Mouse (Mus musculus): Measurements from ENCODE around the gene Grip1. TPM values are rescaled to one million over a fixed set of nuclear protein-coding genes. Genes with fewer than 3 reads are reported as not detected.
A peak's percentile ranks its signal among the peaks of the same experiment; 100 is the strongest.

The Grip1 gene
- polyA plus RNA-seq, 1 experiment from 2014 or later = 4.7 TPM

DNA sequence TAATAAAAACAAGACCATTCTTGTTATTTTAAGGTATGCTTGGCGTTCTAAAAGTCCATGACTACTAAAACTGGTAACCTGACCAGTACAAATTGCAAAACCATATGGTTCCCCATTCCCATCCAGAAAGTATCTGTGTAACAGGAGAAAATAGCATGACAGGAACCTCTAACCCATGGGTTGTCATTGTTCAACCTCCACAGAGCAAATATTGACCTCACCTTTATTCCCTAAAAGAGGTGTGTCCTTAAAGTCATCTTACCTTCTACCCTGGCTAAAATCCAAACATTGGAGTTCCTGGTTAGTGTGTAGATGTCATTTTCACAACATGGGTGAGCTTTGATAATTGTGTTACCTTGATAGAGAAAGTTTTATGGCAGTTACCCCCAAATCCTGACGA is 475.3 kb downstream of the Grip1 start:
- Histone ChIP-seq H3K9ac (no peak overlapping the region), H3K27me3 (no peaks in the 10 kb centered on the region), H3K4me3 (no peak overlapping the region), H3K27ac (no peak overlapping the region), H3K4me2 (no peak overlapping the region), H3K9me3 (no peaks in the 10 kb centered on the region), H3K4me1 (no peaks in the 10 kb centered on the region), H3K36me3 (no peaks in the 10 kb centered on the region)
- no peak for ATAC-seq (ENCODE audit: insufficient number of reproducible peaks, insufficient read depth, low FRiP score, low TSS enrichment, low read depth)
- 79% methylated on average over 2 of the region's 2 CpGs for WGBS

DNA sequence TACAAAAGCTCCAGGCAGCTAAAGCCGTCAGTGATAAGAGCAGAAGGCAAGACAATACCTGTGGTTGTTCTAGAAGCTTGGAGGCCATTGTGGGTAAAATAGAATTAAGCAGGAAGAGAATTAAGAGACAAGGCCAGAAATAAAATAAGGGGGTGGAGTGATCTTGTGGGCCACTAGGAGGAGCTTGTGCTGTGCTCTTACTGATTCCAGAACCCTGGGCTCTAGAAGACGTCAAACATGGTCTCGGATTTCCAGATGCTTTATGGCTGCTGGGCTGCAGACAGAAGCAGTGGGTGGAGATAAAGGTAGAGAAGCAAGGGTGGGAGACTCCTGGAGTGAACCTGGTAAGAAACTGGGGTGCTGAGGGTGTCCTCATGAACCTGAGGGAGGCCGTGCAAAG is 479.2 kb downstream of the Grip1 start:
- H3K4me3 ChIP-seq = no peak overlapping the region
- no peaks in the 10 kb centered on the region for H3K4me1 ChIP-seq
- WGBS = 62% methylated on average over 4 of the region's 4 CpGs

DNA sequence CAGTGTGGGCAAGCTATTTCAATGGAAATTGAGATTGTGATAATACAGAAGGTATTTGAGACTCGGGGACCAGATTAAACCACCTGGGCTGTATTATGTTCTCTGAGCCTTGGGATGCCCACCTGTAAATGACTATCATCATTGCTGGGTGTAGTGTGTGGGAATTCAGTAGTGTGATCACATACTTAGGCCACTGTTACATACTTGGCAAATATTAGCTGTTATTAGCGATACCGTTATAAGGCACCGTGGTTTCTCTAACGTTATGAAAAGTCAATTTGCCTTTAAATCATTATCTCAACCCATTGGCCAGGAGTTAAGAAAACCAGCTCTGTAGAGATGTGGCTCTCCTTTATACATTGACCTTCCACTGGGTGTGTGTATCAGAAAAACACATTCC is 479.7 kb downstream of the Grip1 start:
- Histone ChIP-seq H3K4me3 (no peak overlapping the region), H3K9me3 (no peaks in the 10 kb centered on the region), H3K9ac (no peak overlapping the region), H3K27me3 (no peaks in the 10 kb centered on the region), H3K4me2 (no peak overlapping the region), H3K36me3 (no peaks in the 10 kb centered on the region), H3K4me1 (no peaks in the 10 kb centered on the region), H3K27ac (no peak overlapping the region)
- ATAC-seq (ENCODE audit: insufficient number of reproducible peaks, insufficient read depth, low FRiP score, low TSS enrichment, low read depth) = no peak
- WGBS = 95% methylated on average over 5 of the region's 5 CpGs

More for the DNA sequence above, 479.2 kb downstream of the Grip1 start:
- no peak for ATAC-seq (ENCODE audit: insufficient number of reproducible peaks, insufficient read depth, low FRiP score, low TSS enrichment, low read depth)
- Histone ChIP-seq H3K27ac (no peak overlapping the region; the same call in 1 of the 2 replicates), H3K4me2 (no peak overlapping the region), H3K9me3 (no peaks in the 10 kb centered on the region), H3K9ac (no peak overlapping the region), H3K27me3 (no peaks in the 10 kb centered on the region), H3K36me3 (no peaks in the 10 kb centered on the region)

DNA sequence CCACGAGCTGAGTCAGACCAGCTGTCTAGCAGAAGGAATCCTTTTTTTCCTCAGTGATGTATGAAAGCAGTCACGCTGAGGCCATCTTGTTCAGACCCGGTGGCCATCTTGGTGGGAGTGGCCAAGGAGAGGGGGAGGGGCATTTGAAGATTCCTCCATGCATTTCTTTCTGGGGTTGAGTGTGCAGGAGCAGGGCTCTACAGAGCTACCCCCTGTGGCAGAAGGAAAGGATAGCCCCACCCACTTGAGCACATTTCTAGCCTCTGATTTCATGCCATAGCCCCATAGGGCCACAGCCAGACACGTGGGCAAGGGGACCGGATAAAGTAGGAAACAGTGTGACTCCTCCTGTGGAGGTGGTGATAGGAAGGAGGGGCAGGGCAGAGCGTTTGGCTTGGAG is 481.6 kb downstream of the Grip1 start:
- H3K9ac ChIP-seq = no peak overlapping the region
- WGBS = 83% methylated on average over 6 of the region's 6 CpGs
- no peak overlapping the region for H3K27ac ChIP-seq
- H3K4me2 ChIP-seq = no peak overlapping the region
- H3K4me3 ChIP-seq = no peak overlapping the region
- H3K27me3 ChIP-seq = no peaks in the 10 kb centered on the region
- no peaks in the 10 kb centered on the region for H3K9me3 ChIP-seq
- no peaks in the 10 kb centered on the region for H3K36me3 ChIP-seq
- H3K4me1 ChIP-seq = no peaks in the 10 kb centered on the region
- no peak for ATAC-seq (ENCODE audit: insufficient number of reproducible peaks, insufficient read depth, low FRiP score, low TSS enrichment, low read depth)

DNA sequence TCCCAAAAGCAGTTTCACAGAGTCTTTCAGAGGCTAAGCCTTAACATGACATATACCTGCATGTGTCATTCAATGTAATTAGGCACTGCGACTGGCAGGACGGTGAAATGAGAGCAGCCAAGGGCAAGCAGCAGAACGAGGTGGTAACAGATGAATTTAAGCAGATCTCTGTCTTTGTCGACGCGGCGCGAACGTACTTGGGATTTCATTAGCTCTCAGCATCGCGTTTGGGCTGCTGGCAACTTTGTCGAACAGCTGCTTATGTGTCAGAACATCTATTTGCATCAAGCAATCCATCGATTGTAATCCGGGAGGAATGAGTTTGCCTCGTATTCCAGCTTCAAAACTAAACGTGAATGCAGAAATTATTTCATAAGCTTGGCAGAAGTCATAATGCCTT is 483.9 kb downstream of the Grip1 start:
- no peaks in the 10 kb centered on the region for H3K36me3 ChIP-seq
- WGBS = 89% methylated on average over 16 of the region's 16 CpGs
- no peak overlapping the region for H3K27ac ChIP-seq
- H3K4me3 ChIP-seq = no peak overlapping the region
- H3K27me3 ChIP-seq = no peaks in the 10 kb centered on the region
- no peak for ATAC-seq (ENCODE audit: insufficient number of reproducible peaks, insufficient read depth, low FRiP score, low TSS enrichment, low read depth)
- no peaks in the 10 kb centered on the region for H3K4me1 ChIP-seq
- H3K4me2 ChIP-seq = no peak overlapping the region
- no peak overlapping the region for H3K9ac ChIP-seq
- no peaks in the 10 kb centered on the region for H3K9me3 ChIP-seq

DNA sequence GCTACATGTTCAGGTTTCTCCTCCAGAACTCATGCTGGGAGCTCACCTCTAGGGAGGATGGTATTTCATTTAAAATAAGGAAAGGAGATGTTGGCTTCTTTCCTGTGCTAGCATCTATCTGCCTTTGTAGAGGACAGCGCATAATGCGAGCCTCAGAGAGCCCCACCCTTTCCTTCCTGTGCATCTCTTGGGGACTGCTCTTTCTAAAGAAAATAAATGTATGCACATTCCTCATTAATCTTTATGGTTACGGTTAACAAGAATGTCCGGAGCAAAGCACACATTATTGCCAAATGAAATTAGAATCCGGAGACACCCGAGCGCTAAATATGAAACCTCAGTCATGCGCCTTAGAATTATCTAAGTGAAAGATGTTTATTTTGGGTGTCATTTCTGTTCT is 490.3 kb downstream of the Grip1 start:
- no peaks in the 10 kb centered on the region for H3K36me3 ChIP-seq
- H3K4me3 ChIP-seq = no peak overlapping the region
- H3K27ac ChIP-seq = no peak overlapping the region; the same call in 1 of the 2 replicates
- no peaks in the 10 kb centered on the region for H3K27me3 ChIP-seq
- no peak overlapping the region for H3K4me2 ChIP-seq
- no peak overlapping the region for H3K9ac ChIP-seq
- WGBS = 70% methylated on average over 8 of the region's 8 CpGs
- H3K4me1 ChIP-seq = peaks cover 12% of the 10 kb centered on the region
- no peaks in the 10 kb centered on the region for H3K9me3 ChIP-seq
- ATAC-seq (ENCODE audit: insufficient number of reproducible peaks, insufficient read depth, low FRiP score, low TSS enrichment, low read depth) = no peak

DNA sequence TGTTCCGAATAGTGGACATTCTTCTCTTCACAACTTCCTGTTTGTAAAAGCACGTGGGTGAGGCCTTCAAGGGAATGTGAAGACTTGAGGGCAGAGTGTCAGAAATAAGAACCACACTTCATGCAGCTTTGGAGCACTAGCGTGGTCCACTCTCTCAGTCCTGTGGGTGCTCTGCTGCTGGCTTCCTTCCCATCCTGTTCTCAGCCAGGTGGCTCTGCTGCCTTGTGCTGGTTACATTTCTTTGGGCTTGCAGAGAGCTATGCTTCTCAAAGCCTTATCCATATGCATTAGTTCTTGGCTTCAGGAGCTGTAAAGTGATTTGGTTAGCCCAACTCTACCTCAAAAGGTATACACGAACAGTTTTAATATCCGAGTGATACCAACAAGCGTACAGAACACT is 497.8 kb downstream of the Grip1 start:
- Histone ChIP-seq H3K9ac (no peak overlapping the region), H3K27me3 (no peaks in the 10 kb centered on the region), H3K4me1 (0 out of 2 replicates have a peak, but pooled peaks cover 4% of the 10 kb centered on the region), H3K36me3 (no peaks in the 10 kb centered on the region), H3K4me3 (no peak overlapping the region), H3K4me2 (no peak overlapping the region), H3K9me3 (no peaks in the 10 kb centered on the region), H3K27ac (no peak overlapping the region)
- ATAC-seq (ENCODE audit: insufficient number of reproducible peaks, insufficient read depth, low FRiP score, low TSS enrichment, low read depth) = no peak
- 77% methylated on average over 6 of the region's 6 CpGs for WGBS

DNA sequence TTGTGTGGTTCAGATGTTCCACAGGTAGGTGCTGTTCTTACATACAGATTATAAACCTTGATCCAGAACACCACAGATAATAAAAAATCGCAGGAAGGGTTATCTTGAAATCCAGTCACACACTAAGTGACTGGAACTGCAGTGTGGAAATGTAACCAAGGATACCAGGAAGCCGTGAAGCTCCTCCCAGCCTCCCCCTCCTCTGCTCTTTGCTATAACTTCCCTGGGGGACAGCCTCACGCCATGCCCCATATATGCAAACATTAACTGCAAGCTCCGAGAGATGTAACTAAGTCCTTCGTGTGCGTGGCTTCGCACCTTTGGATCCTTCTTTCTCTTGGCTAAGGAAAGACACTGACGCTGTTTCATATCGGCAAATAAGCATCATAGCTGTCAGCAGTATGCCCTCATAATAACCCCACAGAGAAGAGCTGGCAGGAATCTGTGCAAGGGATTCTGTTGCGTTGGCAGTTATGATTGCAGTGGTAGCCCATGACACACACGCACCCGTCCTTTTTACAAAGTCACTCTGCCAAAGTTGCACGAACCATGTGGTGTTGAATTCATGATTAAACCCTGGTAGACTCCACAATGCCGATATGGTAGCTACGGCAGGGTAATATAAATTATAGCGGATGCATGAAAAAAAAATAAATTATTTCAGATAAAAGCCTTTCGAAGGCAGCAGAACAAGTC is 503.8 kb downstream of the Grip1 start:
- no peaks in the 10 kb centered on the region for H3K4me1 ChIP-seq
- H3K4me2 ChIP-seq = no peak overlapping the region
- no peak for ATAC-seq (ENCODE audit: insufficient number of reproducible peaks, insufficient read depth, low FRiP score, low TSS enrichment, low read depth)
- H3K4me3 ChIP-seq = no peak overlapping the region
- no peaks in the 10 kb centered on the region for H3K27me3 ChIP-seq
- no peaks in the 10 kb centered on the region for H3K9me3 ChIP-seq
- H3K36me3 ChIP-seq = no peaks in the 10 kb centered on the region
- WGBS = 87% methylated on average over 17 of the region's 17 CpGs
- no peak overlapping the region for H3K9ac ChIP-seq
- H3K27ac ChIP-seq = no peak overlapping the region

DNA sequence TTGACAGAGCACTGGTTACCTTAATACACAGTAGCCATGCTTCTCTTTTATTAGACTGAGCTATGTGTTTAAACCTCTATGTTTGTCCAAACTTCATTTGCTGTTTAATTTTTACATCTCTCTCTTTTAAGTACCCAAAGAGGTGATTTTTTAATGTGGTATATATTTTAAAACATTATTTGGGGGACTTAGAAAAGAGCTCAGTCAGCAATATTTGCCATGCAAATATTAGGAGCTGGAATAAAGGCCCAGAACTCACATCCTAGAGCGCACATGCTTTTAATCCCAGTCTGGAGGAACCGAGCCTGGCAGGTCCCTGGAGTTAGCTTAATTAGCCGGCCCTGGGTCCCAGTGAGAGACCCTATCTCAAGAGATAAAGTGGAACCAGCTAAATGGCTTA is 507.3 kb downstream of the Grip1 start:
- no peaks in the 10 kb centered on the region for H3K9me3 ChIP-seq
- no peak overlapping the region for H3K27ac ChIP-seq
- no peak overlapping the region for H3K4me3 ChIP-seq
- H3K4me1 ChIP-seq = peaks cover 7% of the 10 kb centered on the region; the same call in 1 of the 2 replicates
- H3K9ac ChIP-seq = no peak overlapping the region
- no peak for ATAC-seq (ENCODE audit: insufficient number of reproducible peaks, insufficient read depth, low FRiP score, low TSS enrichment, low read depth)
- no peaks in the 10 kb centered on the region for H3K36me3 ChIP-seq
- no peak overlapping the region for H3K4me2 ChIP-seq
- H3K27me3 ChIP-seq = no peaks in the 10 kb centered on the region
- WGBS = 57% methylated on average over 3 of the region's 3 CpGs

DNA sequence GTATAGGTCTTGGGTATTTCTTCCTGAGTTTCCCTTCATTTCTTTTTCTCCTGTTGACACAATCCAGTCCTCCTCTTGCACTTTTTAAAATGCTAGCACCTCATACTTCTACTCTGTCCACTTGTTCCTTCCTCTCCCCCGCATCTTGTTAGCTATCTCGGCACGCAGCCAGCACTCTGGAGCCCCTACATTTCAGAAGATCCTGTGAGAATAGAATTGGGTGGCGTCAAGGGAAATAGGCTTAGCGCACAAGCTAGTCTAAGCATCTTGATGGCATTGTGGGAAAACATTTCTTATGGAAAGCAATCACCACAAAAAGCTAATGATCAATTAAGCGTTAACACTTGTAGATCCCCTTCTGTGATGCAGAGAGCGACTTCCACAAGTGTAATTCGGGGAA is 512.7 kb downstream of the Grip1 start:
- Histone ChIP-seq H3K9ac (no peak overlapping the region), H3K4me1 (peaks cover 15% of the 10 kb centered on the region), H3K36me3 (no peaks in the 10 kb centered on the region), H3K4me3 (no peak overlapping the region), H3K9me3 (no peaks in the 10 kb centered on the region), H3K27ac (no peak overlapping the region), H3K27me3 (no peaks in the 10 kb centered on the region), H3K4me2 (no peak overlapping the region)
- ATAC-seq (ENCODE audit: insufficient number of reproducible peaks, insufficient read depth, low FRiP score, low TSS enrichment, low read depth) = no peak
- 84% methylated on average over 8 of the region's 8 CpGs for WGBS

DNA sequence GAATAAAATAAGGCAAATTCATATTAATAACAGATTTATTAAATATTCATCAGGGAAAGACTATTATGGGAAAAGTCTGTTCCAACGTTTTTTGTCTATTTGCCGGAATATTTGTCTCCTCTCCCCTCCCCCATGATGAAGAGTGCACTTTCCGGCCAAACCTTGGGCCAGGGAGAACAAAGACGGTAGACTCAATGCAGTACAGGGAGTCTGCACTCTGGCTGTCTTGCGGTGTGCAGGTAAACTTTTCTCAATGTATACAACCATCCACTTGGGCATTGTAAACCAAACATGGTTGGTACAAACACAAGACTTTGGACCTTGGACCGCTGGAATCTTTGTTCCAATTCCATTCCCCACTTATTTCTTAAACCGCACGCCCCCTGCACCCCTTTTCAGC is 525.8 kb downstream of the Grip1 start:
- H3K4me2 ChIP-seq = peak overlapping the region; percentile 40
- no peak overlapping the region for H3K9ac ChIP-seq
- no peak overlapping the region for H3K4me3 ChIP-seq
- WGBS = 38% methylated on average over 8 of the region's 8 CpGs
- H3K4me1 ChIP-seq = peaks cover 12% of the 10 kb centered on the region
- no peaks in the 10 kb centered on the region for H3K27me3 ChIP-seq
- no peaks in the 10 kb centered on the region for H3K36me3 ChIP-seq
- ATAC-seq (ENCODE audit: insufficient number of reproducible peaks, insufficient read depth, low FRiP score, low TSS enrichment, low read depth) = no peak
- H3K9me3 ChIP-seq = no peaks in the 10 kb centered on the region
- no peak overlapping the region for H3K27ac ChIP-seq

DNA sequence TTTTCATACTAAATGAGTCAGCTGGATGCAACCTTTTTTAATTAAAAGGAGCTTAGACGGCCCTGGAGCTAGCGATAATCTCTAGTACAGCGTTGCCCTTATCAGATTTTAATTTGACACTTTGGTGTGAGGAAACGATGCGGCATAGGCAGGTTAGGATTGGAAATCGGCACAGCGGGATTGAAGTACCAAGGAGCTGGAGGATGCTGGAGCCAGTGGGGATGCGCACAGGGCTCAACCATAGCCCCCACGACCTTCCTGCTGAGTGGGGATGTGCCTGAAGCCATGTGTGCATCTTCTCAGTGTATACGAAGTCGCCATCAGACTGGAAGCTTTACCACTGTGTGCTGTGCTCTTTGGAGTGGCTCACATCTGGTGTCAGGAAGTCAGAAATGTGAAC is 526.4 kb downstream of the Grip1 start:
- WGBS = 26% methylated on average over 11 of the region's 11 CpGs
- Histone ChIP-seq H3K9ac (no peak overlapping the region), H3K9me3 (no peaks in the 10 kb centered on the region), H3K4me3 (no peak overlapping the region), H3K27me3 (no peaks in the 10 kb centered on the region), H3K4me1 (peaks cover 12% of the 10 kb centered on the region), H3K27ac (no peak overlapping the region), H3K4me2 (peak overlapping the region; percentile 40), H3K36me3 (no peaks in the 10 kb centered on the region)
- no peak for ATAC-seq (ENCODE audit: insufficient number of reproducible peaks, insufficient read depth, low FRiP score, low TSS enrichment, low read depth)
